Mouse (Mus musculus) hindbrain, embryonic 16.5 days (tissue): Measurements from ENCODE around the gene Myo1g. TPM values are rescaled to one million over a fixed set of nuclear protein-coding genes. Genes with fewer than 3 reads are reported as not detected.
A peak's percentile ranks its signal among the peaks of the same experiment; 100 is the strongest.

Experiments used
- ATAC-seq: fragments of 200-750 bp; cut with Nextera tagmentation; 2 replicates; pipeline ENCODE4 v1.8.0; 2017; ENCODE audit warnings: moderate TSS enrichment, moderate library complexity
- H3K27ac ChIP-seq: fragments of 300-500 bp; sonication (generic); 2 replicates; pipeline ENCODE4 v1.5.1; 2014; ENCODE audit warnings: low read depth, mild to moderate bottlenecking, control low read depth, low read length, moderate library complexity
- H3K27me3 ChIP-seq: fragments of 300-500 bp; sonication (generic); replicated peaks from 2 replicates; pipeline ENCODE4 v1.6.1; 2014; ENCODE audit warnings: low read length; ENCODE audit not compliant: control insufficient read depth, insufficient read depth
- H3K36me3 ChIP-seq: fragments of 300-500 bp; sonication (generic); 2 replicates; pipeline ENCODE4 v1.6.1; 2014; ENCODE audit warnings: mild to moderate bottlenecking, low read length, moderate library complexity, mixed read lengths; ENCODE audit not compliant: control insufficient read depth, insufficient read depth
- H3K4me1 ChIP-seq: fragments of 300-500 bp; sonication (generic); 2 replicates; pipeline ENCODE4 v1.6.1; 2014; ENCODE audit warnings: low read depth, low read length; ENCODE audit not compliant: control insufficient read depth, insufficient read depth
- H3K4me2 ChIP-seq: fragments of 300-500 bp; sonication (generic); 2 replicates; pipeline ENCODE4 v1.6.1; 2014; ENCODE audit warnings: mild to moderate bottlenecking, low read length, control low read depth, moderate library complexity
- H3K4me3 ChIP-seq: fragments of 300-500 bp; sonication (generic); 2 replicates; pipeline ENCODE4 v1.5.1; 2014; ENCODE audit warnings: mild to moderate bottlenecking, low read length, control low read depth, moderate library complexity
- H3K9ac ChIP-seq: fragments of 300-500 bp; sonication (generic); 2 replicates; pipeline ENCODE4 v1.6.1; 2014; ENCODE audit warnings: low read depth, mild to moderate bottlenecking, control low read depth, low read length, moderate library complexity
- H3K9me3 ChIP-seq: fragments of 300-500 bp; sonication (generic); 2 replicates; pipeline ENCODE4 v1.6.1; 2014; ENCODE audit warnings: mild to moderate bottlenecking, low read length, moderate library complexity; ENCODE audit not compliant: control insufficient read depth
- WGBS: fragments of 180-500 bp; shearing (Covaris S2); extraction: QIAGEN DNeasy Blood & Tissue Kit; methylation state at CpG from one replicate; pipeline ENCODE4 v1.1.7; 2014; 5-methylcytosine and 5-hydroxymethylcytosine counted together
- polyA plus RNA-seq: library from polyadenylated mRNA; unstranded; fragments of >200 nt; fragmentation: Nextera tagmentation; extraction: Ambion mirVana; gene quantifications from 2 replicates; pipeline ENCODE4 v1.2.1, GENCODE M21; 2015

The Myo1g gene
- polyA plus RNA-seq, result 0.35 and 0.40 TPM in 2 replicates

DNA sequence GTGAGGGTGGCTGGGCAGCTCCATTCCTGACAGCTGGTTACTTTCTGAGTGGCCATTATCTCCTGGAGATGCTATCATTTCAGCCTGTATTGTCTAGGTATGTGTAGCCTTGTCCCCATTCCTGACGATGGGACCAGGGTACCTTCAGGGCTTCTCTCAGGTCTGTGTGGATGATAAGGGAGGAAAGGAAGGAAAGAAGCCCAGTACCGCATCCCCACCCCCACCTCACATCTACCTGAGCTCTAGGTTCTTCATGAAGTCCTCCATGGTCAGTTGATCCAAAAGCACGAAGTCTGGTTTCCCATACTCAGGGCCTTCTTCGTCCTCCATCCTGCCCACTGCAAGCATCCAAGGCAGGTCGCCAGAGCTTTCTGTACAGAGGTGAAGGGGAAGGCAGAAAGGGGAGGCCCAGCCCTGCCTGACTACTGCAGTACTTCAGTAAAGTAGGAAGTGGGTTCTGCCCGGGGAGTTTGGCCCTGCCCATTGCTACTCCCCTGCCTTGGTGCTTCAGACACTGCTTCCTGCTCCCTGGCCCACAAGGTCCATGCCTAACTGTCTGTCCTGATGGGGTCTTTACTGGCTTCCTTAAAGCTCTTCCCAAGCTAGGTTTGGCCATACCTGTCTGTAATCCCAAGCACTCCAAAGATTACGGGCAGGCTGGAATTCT, at the start of gene Myo1g:
Myo1g (minus strand) TSS at position 459 of the 667 bp plus-strand sequence.
- Histone ChIP-seq H3K4me3 (no peak within 1 kb of the TSS), H3K9me3 (no peaks in the 10 kb centered on the region), H3K4me2 (no peak within 1 kb of the TSS), H3K27me3 (no peaks in the 10 kb centered on the region), H3K27ac (no peak within 1 kb of the TSS), H3K4me1 (no peaks in the 10 kb centered on the region), H3K9ac (no peak within 1 kb of the TSS), H3K36me3 (peaks cover 8% of the 10 kb centered on the region; the same call in 1 of the 2 replicates)
- WGBS, result 81% methylated on average over 7 of the region's 7 CpGs
- no peak for ATAC-seq

DNA sequence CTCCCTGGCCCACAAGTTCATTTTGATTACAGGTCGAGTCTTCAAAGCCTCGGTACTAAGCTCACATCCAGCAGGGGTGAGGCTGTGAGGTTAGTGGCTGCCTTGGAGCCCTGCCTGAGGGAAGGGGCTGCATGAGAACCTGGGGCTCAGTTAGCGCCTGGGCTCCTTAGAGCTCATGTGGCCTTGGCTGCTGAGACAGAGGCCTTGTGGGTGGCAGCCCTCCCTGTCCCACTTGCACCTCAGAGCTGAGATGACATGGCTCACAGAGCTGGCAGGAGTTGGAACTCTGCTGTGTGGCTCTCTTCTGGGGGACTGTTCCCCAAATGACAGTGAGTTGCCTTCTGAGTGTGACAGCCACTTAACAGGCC, 48.6 kb upstream of the Myo1g start:
- Histone ChIP-seq H3K27ac (peak overlapping the region; percentile 58), H3K9me3 (no peaks in the 10 kb centered on the region), H3K4me1 (peaks cover 19% of the 10 kb centered on the region), H3K36me3 (no peaks in the 10 kb centered on the region), H3K4me3 (no peak overlapping the region), H3K4me2 (no peak overlapping the region), H3K27me3 (no peaks in the 10 kb centered on the region), H3K9ac (no peak overlapping the region)
- ATAC-seq, result peak; percentile 9; the same call in 1 of the 2 replicates
- WGBS, result 29% methylated on average over 3 of the region's 3 CpGs

DNA sequence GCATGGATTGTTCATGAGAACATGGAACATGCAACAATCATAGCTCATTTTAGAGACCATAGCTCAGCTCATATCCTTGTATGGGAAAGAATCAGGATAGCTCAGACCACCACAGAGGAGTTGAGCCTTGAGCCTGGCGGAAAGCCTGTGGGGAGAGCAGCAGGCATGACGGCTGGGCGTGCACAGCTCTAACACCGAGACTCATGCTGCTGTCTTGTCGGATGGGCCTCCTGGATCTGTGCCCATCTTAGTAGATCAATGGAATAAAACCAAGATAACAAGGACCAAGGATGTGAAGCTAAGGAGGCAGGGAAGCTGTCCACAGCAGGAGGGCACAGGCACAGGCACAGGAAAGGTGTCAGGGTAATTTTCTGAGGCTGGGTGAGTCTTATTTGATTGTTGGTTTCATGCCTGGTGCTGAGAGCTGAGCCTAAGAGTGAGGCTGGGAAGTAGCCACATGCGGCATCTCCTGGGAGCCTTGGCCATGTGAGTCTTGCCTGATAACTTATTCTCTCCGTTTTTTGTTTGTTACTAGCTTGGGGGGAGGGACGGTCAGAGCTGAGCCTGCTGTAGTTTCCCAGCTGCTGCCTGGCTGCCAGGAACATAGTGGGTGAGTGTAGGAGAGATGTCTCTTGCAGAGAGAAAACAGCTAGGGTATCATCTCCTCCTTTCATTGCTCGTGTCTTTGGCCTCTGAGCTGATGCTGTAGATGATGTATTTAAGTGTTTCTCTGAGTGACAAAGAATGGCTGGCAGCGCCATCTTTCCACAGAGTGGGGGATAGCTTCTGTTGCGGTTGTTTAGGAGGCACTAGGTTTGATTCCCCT, 48.0 kb upstream of the Myo1g start:
- H3K9ac ChIP-seq, result peak overlapping the region; percentile 9
- ATAC-seq, result peak; percentile 72
- H3K27ac ChIP-seq, result peak overlapping the region; percentile 58
- no peaks in the 10 kb centered on the region for H3K36me3 ChIP-seq
- WGBS, result 36% methylated on average over 11 of the region's 11 CpGs
- no peak overlapping the region for H3K4me3 ChIP-seq
- no peaks in the 10 kb centered on the region for H3K9me3 ChIP-seq
- no peaks in the 10 kb centered on the region for H3K27me3 ChIP-seq
- H3K4me2 ChIP-seq, result 0 out of 2 replicates have a peak overlapping the region, but pooled peaks have one; percentile 4
- peaks cover 19% of the 10 kb centered on the region for H3K4me1 ChIP-seq

DNA sequence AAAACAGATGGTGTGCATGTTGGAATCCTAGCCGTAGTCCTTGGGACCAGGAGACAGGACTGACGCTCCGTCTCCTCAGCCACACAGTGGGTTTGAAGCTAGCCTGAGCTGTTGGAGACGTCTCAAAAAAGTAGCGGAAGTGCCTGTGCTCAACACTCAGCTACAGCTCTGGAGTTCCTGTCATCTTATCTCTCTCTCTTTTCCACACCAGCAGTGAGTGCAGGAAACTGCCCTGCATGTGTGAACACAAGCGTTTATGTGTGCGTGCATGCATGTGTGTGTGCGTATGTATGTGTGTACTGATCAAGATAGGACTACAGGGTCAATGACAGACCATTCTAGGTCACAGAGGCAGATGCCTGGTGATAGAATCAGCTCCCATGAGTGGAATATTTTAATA, 47.2 kb upstream of the Myo1g start:
- H3K27ac ChIP-seq, result 0 out of 2 replicates have a peak overlapping the region, but pooled peaks have one; percentile 58
- no peaks in the 10 kb centered on the region for H3K9me3 ChIP-seq
- WGBS, result 84% methylated on average over 8 of the region's 8 CpGs
- no peak overlapping the region for H3K4me2 ChIP-seq
- no peaks in the 10 kb centered on the region for H3K36me3 ChIP-seq
- no peak overlapping the region for H3K4me3 ChIP-seq
- no peak for ATAC-seq
- H3K4me1 ChIP-seq, result peaks cover 19% of the 10 kb centered on the region
- H3K27me3 ChIP-seq, result no peaks in the 10 kb centered on the region
- H3K9ac ChIP-seq, result no peak overlapping the region

DNA sequence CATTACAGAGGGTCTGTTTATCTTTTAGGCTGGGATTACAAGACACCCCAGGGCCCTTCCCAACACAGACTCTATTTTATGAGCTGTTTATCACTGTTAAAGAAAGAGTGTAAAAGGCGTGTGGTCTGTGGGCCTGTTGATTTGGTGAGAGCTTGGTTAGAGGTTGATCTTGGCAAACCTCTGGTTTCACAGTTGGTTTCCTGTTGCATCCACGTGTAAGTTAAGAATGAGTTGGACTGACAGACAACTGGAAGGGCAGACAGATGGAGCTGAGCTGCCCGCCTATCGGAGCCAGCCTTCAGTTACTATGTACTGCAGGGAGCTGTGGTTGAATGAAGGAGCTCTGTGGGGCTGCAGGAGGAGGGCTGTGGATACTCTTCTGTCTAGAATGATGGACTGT, 45.7 kb upstream of the Myo1g start:
- Histone ChIP-seq H3K27me3 (no peaks in the 10 kb centered on the region), H3K4me2 (no peak overlapping the region), H3K9ac (no peak overlapping the region), H3K36me3 (no peaks in the 10 kb centered on the region), H3K4me3 (no peak overlapping the region), H3K9me3 (no peaks in the 10 kb centered on the region), H3K4me1 (peaks cover 19% of the 10 kb centered on the region), H3K27ac (no peak overlapping the region)
- ATAC-seq, result no peak
- WGBS, result 78% methylated on average over 4 of the region's 4 CpGs

DNA sequence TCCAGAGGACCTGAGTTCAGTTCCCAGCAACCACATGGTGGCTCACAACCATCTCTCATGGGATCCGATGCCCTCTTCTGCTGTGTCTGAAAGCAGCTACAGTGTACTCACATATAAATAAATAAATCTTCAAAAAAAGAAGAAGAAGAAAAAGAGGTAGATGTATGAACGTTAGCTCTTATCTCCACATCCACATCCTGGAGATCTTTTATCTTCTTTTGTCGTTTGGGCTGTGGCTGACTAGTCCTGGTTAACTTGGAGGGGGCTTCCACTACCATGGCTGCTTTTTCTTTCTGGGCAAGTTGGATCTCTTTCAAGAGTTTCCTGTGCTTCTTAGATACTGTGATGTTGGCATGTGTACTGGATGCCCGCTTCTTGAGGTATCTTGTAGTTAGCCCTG, 42.4 kb upstream of the Myo1g start:
- H3K27ac ChIP-seq, result no peak overlapping the region
- 95% methylated on average over 4 of the region's 4 CpGs for WGBS
- H3K4me1 ChIP-seq, result peaks cover 4% of the 10 kb centered on the region
- no peaks in the 10 kb centered on the region for H3K27me3 ChIP-seq
- H3K9me3 ChIP-seq, result no peaks in the 10 kb centered on the region
- H3K4me2 ChIP-seq, result no peak overlapping the region
- H3K4me3 ChIP-seq, result no peak overlapping the region
- no peaks in the 10 kb centered on the region for H3K36me3 ChIP-seq
- no peak for ATAC-seq
- no peak overlapping the region for H3K9ac ChIP-seq

DNA sequence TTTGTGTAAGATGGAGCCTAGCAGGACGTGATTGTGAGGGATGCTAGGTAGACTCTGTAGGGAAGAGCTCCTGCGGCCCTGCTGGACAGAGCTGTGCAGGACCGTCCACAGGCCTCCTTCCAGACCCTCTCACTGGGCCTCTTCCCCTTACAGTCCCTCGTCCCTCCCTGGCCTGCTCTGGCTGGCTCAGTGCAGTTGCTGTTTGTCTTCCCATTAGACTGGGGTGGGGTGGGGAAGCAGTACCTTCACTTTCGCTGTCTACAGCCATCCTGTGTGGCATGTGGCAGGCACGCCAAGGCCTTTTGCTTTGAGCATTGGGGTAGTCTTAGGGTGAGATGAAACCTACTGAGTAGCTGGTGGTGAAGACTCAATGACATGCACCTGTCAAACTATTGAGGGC, 41.6 kb upstream of the Myo1g start:
- H3K27ac ChIP-seq, result no peak overlapping the region
- H3K4me1 ChIP-seq, result no peaks in the 10 kb centered on the region
- ATAC-seq, result no peak; the same call in 1 of the 2 replicates
- no peak overlapping the region for H3K9ac ChIP-seq
- H3K27me3 ChIP-seq, result no peaks in the 10 kb centered on the region
- 93% methylated on average over 6 of the region's 6 CpGs for whole genome bisulfite sequencing
- no peaks in the 10 kb centered on the region for H3K36me3 ChIP-seq
- H3K4me3 ChIP-seq, result no peak overlapping the region
- H3K4me2 ChIP-seq, result no peak overlapping the region
- no peaks in the 10 kb centered on the region for H3K9me3 ChIP-seq

DNA sequence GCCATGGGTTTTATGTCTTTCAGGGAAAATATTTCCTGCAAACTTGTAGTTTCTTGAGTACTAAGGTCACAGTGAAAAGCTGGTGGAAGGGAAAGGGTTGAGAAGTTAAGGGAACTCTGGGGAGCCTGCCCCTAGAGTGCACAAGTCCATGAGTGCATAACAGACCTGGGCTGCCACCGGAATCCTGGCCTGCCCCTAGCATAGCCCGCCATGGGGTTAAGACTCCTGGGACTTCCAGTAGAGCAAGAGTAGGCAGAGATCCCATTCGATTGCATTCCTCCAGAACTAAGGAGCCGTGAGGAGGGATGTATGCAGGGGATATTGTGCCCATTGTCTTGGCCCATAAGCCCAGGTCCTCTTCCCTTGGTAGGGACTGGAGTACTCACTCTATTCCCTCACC, 40.7 kb upstream of the Myo1g start:
- Histone ChIP-seq H3K27me3 (no peaks in the 10 kb centered on the region), H3K4me2 (no peak overlapping the region), H3K27ac (no peak overlapping the region), H3K36me3 (peaks cover 2% of the 10 kb centered on the region; the same call in 1 of the 2 replicates), H3K4me3 (no peak overlapping the region), H3K4me1 (no peaks in the 10 kb centered on the region), H3K9ac (no peak overlapping the region), H3K9me3 (no peaks in the 10 kb centered on the region)
- ATAC-seq, result no peak
- 90% methylated on average over 4 of the region's 4 CpGs for WGBS

DNA sequence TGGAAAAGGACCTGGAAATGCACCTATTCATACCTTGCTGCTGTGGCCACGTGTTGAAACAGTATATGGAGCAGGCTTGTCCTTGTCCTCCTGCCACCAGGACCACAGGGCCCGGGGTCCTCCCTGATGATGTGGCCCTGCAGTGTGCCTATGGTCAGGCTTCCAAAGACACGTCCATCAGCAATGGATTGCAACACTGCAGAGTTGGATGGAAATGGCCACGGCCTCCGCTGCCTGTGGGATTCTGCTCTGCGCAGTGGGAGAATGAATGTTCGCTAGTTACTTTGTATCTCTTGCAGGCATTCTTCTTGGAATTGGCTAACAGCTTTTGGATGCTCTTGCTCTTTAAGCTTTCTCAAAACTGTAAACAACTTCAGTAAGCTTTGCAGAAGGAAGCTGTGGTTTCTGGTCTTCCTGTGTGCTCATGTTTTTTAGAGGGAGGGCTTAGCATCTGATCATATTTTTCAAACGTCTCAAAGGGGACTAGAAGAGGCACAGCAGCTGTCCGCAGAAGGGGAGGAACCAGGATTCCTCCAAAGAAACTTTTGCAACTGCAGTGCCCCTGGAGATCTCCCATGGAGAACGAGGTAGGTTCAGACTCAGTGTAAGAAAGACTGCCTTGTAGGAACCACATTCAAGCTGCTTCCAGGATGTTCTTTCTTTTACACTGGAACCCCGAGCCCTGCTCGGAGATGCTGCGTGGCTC, 40.0 kb upstream of the Myo1g start:
- H3K9ac ChIP-seq, result no peak overlapping the region
- H3K4me2 ChIP-seq, result no peak overlapping the region
- ATAC-seq, result no peak
- no peak overlapping the region for H3K4me3 ChIP-seq
- 87% methylated on average over 13 of the region's 13 CpGs for WGBS
- peaks cover 2% of the 10 kb centered on the region; the same call in 1 of the 2 replicates for H3K36me3 ChIP-seq
- no peaks in the 10 kb centered on the region for H3K4me1 ChIP-seq
- no peaks in the 10 kb centered on the region for H3K27me3 ChIP-seq
- no peak overlapping the region for H3K27ac ChIP-seq
- H3K9me3 ChIP-seq, result no peaks in the 10 kb centered on the region
